Mouse (Mus musculus) heart, postnatal 0 days (tissue): ENCODE measurements around the gene Cltc. TPM values are rescaled to one million over a fixed set of nuclear protein-coding genes. Genes with fewer than 3 reads are reported as not detected.

Source experiments
- ATAC-seq: fragments of 200-750 bp; cut with Nextera tagmentation; 2 replicates; pipeline ENCODE4 v1.8.0; 2017; ENCODE audit warnings: low read depth, moderate number of reproducible peaks, moderate library complexity; ENCODE audit not compliant: insufficient read depth
- DNase-seq: peaks from one replicate; pipeline ENCODE4 v3.0.0-alpha.2; 2016; ENCODE audit warnings: low spot score
- H3K27ac ChIP-seq: fragments of 300-500 bp; sonication (generic); 2 replicates; pipeline ENCODE4 v1.5.1; 2014; ENCODE audit warnings: low read depth, mild to moderate bottlenecking
- H3K27me3 ChIP-seq: fragments of 300-500 bp; sonication (generic); 2 replicates; pipeline ENCODE4 v1.6.1; 2014; ENCODE audit warnings: low read length, mixed read lengths; ENCODE audit not compliant: control insufficient read depth, insufficient read depth
- H3K36me3 ChIP-seq: fragments of 300-500 bp; sonication (generic); replicated peaks from 2 replicates; pipeline ENCODE4 v1.6.1; 2014; ENCODE audit warnings: low read length, mixed read lengths; ENCODE audit not compliant: control insufficient read depth, insufficient read depth
- H3K4me1 ChIP-seq: fragments of 300-500 bp; sonication (generic); 2 replicates; pipeline ENCODE4 v1.6.1; 2014; ENCODE audit warnings: antibody characterized with exemption; ENCODE audit not compliant: control insufficient read depth, insufficient read depth
- H3K4me2 ChIP-seq: fragments of 300-500 bp; sonication (generic); 2 replicates; pipeline ENCODE4 v1.6.1; 2014; ENCODE audit warnings: low read depth, mild to moderate bottlenecking, low read length, moderate library complexity
- H3K4me3 ChIP-seq: fragments of 300-500 bp; sonication (generic); 2 replicates; pipeline ENCODE4 v1.5.1; 2014; ENCODE audit warnings: low read depth, low read length
- H3K9ac ChIP-seq: fragments of 300-500 bp; sonication (generic); replicated peaks from 2 replicates; pipeline ENCODE4 v1.6.1; 2014; ENCODE audit warnings: low read depth, low read length, mixed read lengths
- H3K9me3 ChIP-seq: fragments of 300-500 bp; sonication (generic); replicated peaks from 2 replicates; pipeline ENCODE4 v1.6.1; 2016; ENCODE audit warnings: low read length; ENCODE audit not compliant: control insufficient read depth
- CTCF ChIP-seq: IDR thresholded peaks from 2 replicates; pipeline ENCODE4 v1.5.1; 2016; ENCODE audit warnings: antibody characterized with exemption, control low read depth, low read depth
- EP300 ChIP-seq: IDR thresholded peaks from 2 replicates; pipeline ENCODE4 v1.6.1; 2016; ENCODE audit warnings: antibody characterized with exemption, low read depth
- WGBS: fragments of 180-500 bp; shearing (Covaris S2); extraction: QIAGEN DNeasy Blood & Tissue Kit; methylation state at CpG from one replicate; pipeline ENCODE4 v1.1.7; 2014; 5-methylcytosine and 5-hydroxymethylcytosine counted together
- polyA plus RNA-seq: library from polyadenylated mRNA; unstranded; fragments of >200 nt; fragmentation: Nextera tagmentation; extraction: Ambion mirVana; gene quantifications from 2 replicates; pipeline ENCODE4 v1.2.1, GENCODE M21; 2015
- total RNA-seq: library from RNA; depleted of rRNA; stranded (reverse); fragments of >200 nt; gene quantifications from 2 replicates; pipeline ENCODE4 v1.2.3, GENCODE M21; 2014; ENCODE audit warnings: low replicate concordance

Gene Cltc
- total and polyA plus RNA-seq, 2 experiments from 2014 or later, result 77.6 to 185 TPM

- H3K36me3 ChIP-seq, result peaks cover 73% of the 10 kb centered on the region
Observed at GRCm38 (mm10) chr11:86717306-86718065, 39.9 kb downstream of the Cltc start.

GRCm38 (mm10) chr11:86714606-86715005 is 42.8 kb downstream of the Cltc start:
- Histone ChIP-seq H3K4me3 (no peak overlapping the region), H3K36me3 (peaks cover 77% of the 10 kb centered on the region), H3K4me2 (no peak overlapping the region), H3K4me1 (no peaks in the 10 kb centered on the region), H3K9me3 (no peaks in the 10 kb centered on the region), H3K27me3 (no peaks in the 10 kb centered on the region), H3K27ac (no peak overlapping the region), H3K9ac (no peak overlapping the region)
- TF ChIP-seq CTCF, result no peak
- no peak for TF ChIP-seq EP300
- no peak for DNase-seq
- ATAC-seq, result no peak

More at GRCm38 (mm10) chr11:86717306-86718065, 39.9 kb downstream of the Cltc start:
- no peak overlapping the region for H3K4me3 ChIP-seq
- H3K27me3 ChIP-seq, result no peaks in the 10 kb centered on the region
- WGBS, result 90% methylated on average over 6 of the region's 6 CpGs
- H3K4me2 ChIP-seq, result no peak overlapping the region
- no peaks in the 10 kb centered on the region for H3K9me3 ChIP-seq
- ATAC-seq, result no peak
- H3K9ac ChIP-seq, result no peak overlapping the region
- H3K27ac ChIP-seq, result no peak overlapping the region
- no peak for DNase-seq
- TF ChIP-seq CTCF (no peak), EP300 (no peak)
- H3K4me1 ChIP-seq, result no peaks in the 10 kb centered on the region

- TF ChIP-seq CTCF (no peak), EP300 (no peak)
- WGBS, result 87% methylated on average over 4 of the region's 4 CpGs
- no peaks in the 10 kb centered on the region for H3K4me1 ChIP-seq
- H3K9ac ChIP-seq, result no peak overlapping the region
- ATAC-seq (no peak), DNase-seq (no peak)
- H3K27ac ChIP-seq, result no peak overlapping the region
- H3K27me3 ChIP-seq, result no peaks in the 10 kb centered on the region
- H3K4me3 ChIP-seq, result no peak overlapping the region
- peaks cover 95% of the 10 kb centered on the region for H3K36me3 ChIP-seq
- H3K4me2 ChIP-seq, result no peak overlapping the region
- no peaks in the 10 kb centered on the region for H3K9me3 ChIP-seq
Observed at GRCm38 (mm10) chr11:86701151-86701550, 56.2 kb downstream of the Cltc start.

- no peak overlapping the region for H3K4me2 ChIP-seq
- H3K9me3 ChIP-seq, result no peaks in the 10 kb centered on the region
- DNase-seq (no peak), ATAC-seq (no peak)
- H3K27me3 ChIP-seq, result no peaks in the 10 kb centered on the region
- H3K27ac ChIP-seq, result no peak overlapping the region
- H3K36me3 ChIP-seq, result peaks cover 93% of the 10 kb centered on the region
- WGBS, result 69% methylated on average over 4 of the region's 4 CpGs
- H3K4me3 ChIP-seq, result no peak overlapping the region
- TF ChIP-seq EP300, result no peak
- no peak for TF ChIP-seq CTCF
- no peaks in the 10 kb centered on the region for H3K4me1 ChIP-seq
- H3K9ac ChIP-seq, result no peak overlapping the region
Observed at GRCm38 (mm10) chr11:86695461-86695860, 61.9 kb downstream of the Cltc start.

GRCm38 (mm10) chr11:86692546-86692945 is 64.8 kb downstream of the Cltc start:
- ATAC-seq (no peak), DNase-seq (no peak)
- no peak overlapping the region for H3K27ac ChIP-seq
- H3K4me3 ChIP-seq, result no peak overlapping the region
- no peak overlapping the region for H3K4me2 ChIP-seq
- no peaks in the 10 kb centered on the region for H3K27me3 ChIP-seq
- H3K36me3 ChIP-seq, result peaks cover 82% of the 10 kb centered on the region
- H3K9ac ChIP-seq, result no peak overlapping the region
- no peaks in the 10 kb centered on the region for H3K9me3 ChIP-seq
- no peak for TF ChIP-seq CTCF
- no peak for TF ChIP-seq EP300
- 86% methylated on average over 2 of the region's 2 CpGs for WGBS
- no peaks in the 10 kb centered on the region for H3K4me1 ChIP-seq

- ATAC-seq (no peak), DNase-seq (no peak)
- H3K9me3 ChIP-seq, result no peaks in the 10 kb centered on the region
- no peak overlapping the region for H3K27ac ChIP-seq
- no peak for TF ChIP-seq CTCF
- no peak for TF ChIP-seq EP300
- peaks cover 76% of the 10 kb centered on the region for H3K36me3 ChIP-seq
- H3K4me2 ChIP-seq, result no peak overlapping the region
- no peaks in the 10 kb centered on the region for H3K4me1 ChIP-seq
- no peak overlapping the region for H3K4me3 ChIP-seq
- H3K9ac ChIP-seq, result no peak overlapping the region
- no peaks in the 10 kb centered on the region for H3K27me3 ChIP-seq
- 95% methylated on average over 2 of the region's 2 CpGs for WGBS
Observed at GRCm38 (mm10) chr11:86691956-86692355, 65.4 kb downstream of the Cltc start.
